Mouse (Mus musculus) hindbrain, embryonic 14.5 days (tissue): ENCODE data around the gene Gm13287. TPM values are rescaled to one million over a fixed set of nuclear protein-coding genes. Genes with fewer than 3 reads are reported as not detected.
"Not testable (repeated sequence)": the region's sequence is repeated elsewhere in the genome, so short reads cannot be mapped to it uniquely, and the experiment has no call there.

Source experiments
- ATAC-seq: fragments of 200-750 bp; cut with Nextera tagmentation; 2 replicates; pipeline ENCODE4 v1.8.0; 2017; ENCODE audit warnings: moderate number of reproducible peaks, mild to moderate bottlenecking, moderate TSS enrichment, moderate library complexity; ENCODE audit not compliant: low FRiP score
- DNase-seq: peaks from one replicate; pipeline ENCODE4 v3.0.0-alpha.2; 2015; ENCODE audit warnings: low spot score
- H3K27ac ChIP-seq: fragments of 300-500 bp; sonication (generic); 2 replicates; pipeline ENCODE4 v1.5.1; 2014; ENCODE audit warnings: mild to moderate bottlenecking, moderate library complexity
- H3K27me3 ChIP-seq: fragments of 300-500 bp; sonication (generic); 2 replicates; pipeline ENCODE4 v1.6.1; 2014; ENCODE audit warnings: mild to moderate bottlenecking, low read length, mixed read lengths; ENCODE audit not compliant: control insufficient read depth, insufficient read depth
- H3K36me3 ChIP-seq: fragments of 300-500 bp; sonication (generic); replicated peaks from 2 replicates; pipeline ENCODE4 v1.6.1; 2014; ENCODE audit not compliant: control insufficient read depth, insufficient read depth
- H3K4me1 ChIP-seq: fragments of 300-500 bp; sonication (generic); replicated peaks from 2 replicates; pipeline ENCODE4 v1.6.1; 2014; ENCODE audit warnings: antibody characterized with exemption, low read length, mixed read lengths; ENCODE audit not compliant: control insufficient read depth, insufficient read depth
- H3K4me2 ChIP-seq: fragments of 300-500 bp; sonication (generic); replicated peaks from 2 replicates; pipeline ENCODE4 v1.6.1; 2014; ENCODE audit warnings: mild to moderate bottlenecking, moderate library complexity
- H3K4me3 ChIP-seq: fragments of 300-500 bp; sonication (generic); replicated peaks from 2 replicates; pipeline ENCODE4 v1.5.1; 2014; ENCODE audit warnings: mild to moderate bottlenecking, low read length
- H3K9ac ChIP-seq: fragments of 300-500 bp; sonication (generic); 2 replicates; pipeline ENCODE4 v1.6.1; 2014
- H3K9me3 ChIP-seq: fragments of 300-500 bp; sonication (generic); 2 replicates; pipeline ENCODE4 v1.6.1; 2016; ENCODE audit warnings: low read length; ENCODE audit not compliant: control insufficient read depth
- WGBS: fragments of 180-500 bp; shearing (Covaris S2); extraction: QIAGEN DNeasy Blood & Tissue Kit; methylation state at CpG from one replicate; pipeline ENCODE4 v1.1.7; 2014; 5-methylcytosine and 5-hydroxymethylcytosine counted together
- polyA plus RNA-seq: library from polyadenylated mRNA; unstranded; fragments of >200 nt; fragmentation: Nextera tagmentation; extraction: Ambion mirVana; gene quantifications from 2 replicates; pipeline ENCODE4 v1.2.1, GENCODE M21; 2014

Gene Gm13287
- polyA plus RNA-seq, 1 experiment from 2014 or later, result not detected

DNA sequence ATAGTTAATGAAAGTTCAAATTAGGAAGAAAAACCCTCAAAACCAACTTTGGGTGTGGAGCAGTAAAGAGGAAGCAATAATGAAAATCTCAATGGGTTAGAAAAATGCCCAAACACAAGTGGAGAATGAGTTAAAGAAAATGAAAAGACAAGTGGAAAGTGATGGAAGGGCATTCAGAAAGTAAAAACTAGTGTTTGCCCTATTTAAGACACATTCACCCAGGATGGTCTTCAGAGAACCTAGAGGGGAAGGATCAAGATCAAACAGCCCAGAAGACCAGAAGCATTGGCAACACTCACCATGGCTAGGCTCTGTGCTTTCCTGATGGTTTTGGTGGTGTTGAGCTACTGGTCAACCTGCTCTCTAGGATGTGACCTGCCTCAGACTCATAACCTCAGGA is 24.1 kb downstream of the Gm13287 start, which contains the start of gene Ifna6:
Ifna6 (plus strand) TSS at position 301 of the 400 bp plus-strand sequence.
- not testable (repeated sequence) for ATAC-seq, H3K27ac ChIP-seq, H3K4me3 ChIP-seq, DNase-seq, H3K27me3 ChIP-seq, H3K4me2 ChIP-seq, H3K4me1 ChIP-seq, H3K9ac ChIP-seq, H3K9me3 ChIP-seq, H3K36me3 ChIP-seq

DNA sequence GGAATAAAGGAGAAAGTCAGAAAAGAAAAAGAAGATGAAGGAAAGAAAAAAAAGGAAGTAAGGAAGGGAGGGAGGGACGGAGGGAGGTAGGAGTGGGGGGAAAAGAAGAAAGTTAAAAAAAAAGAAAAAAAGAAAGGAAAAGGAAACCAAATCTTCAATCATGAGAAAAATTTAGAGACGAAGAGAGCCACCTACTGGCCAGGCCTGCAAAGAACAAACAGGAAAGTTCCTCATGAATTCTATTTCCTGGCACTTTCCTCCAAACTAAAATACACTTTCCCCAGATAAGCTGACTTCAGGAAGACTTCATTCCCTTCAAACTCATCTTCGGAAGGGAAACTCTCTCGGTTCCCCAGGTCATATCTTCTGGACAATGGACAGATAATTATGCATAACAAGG is 27.5 kb downstream of the Gm13287 start:
- 34% methylated on average over 4 of the region's 4 CpGs for WGBS
- H3K27ac ChIP-seq, result no peak overlapping the region
- DNase-seq, result peak; percentile 59
- no peaks in the 10 kb centered on the region for H3K36me3 ChIP-seq
- H3K4me1 ChIP-seq, result no peaks in the 10 kb centered on the region
- no peak for ATAC-seq
- H3K9me3 ChIP-seq, result no peaks in the 10 kb centered on the region
- no peak overlapping the region for H3K4me2 ChIP-seq
- H3K9ac ChIP-seq, result no peak overlapping the region
- H3K4me3 ChIP-seq, result no peak overlapping the region
- H3K27me3 ChIP-seq, result no peaks in the 10 kb centered on the region

DNA sequence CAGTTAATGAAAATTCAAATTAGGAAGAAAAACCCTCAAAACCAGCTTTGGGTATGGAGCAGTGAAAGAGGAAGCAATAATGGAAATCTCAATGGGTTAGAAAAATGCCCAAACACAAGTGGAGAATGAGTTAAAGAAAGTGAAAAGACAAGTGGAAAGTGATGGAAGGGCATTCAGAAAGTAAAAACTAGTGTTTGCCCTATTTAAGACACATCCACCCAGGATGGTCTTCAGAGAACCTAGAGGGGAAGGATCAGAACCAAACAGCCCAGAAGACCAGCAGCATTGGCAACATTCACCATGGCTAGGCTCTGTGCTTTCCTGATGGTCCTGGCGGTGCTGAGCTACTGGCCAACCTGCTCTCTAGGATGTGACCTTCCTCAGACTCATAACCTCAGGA is 32.2 kb downstream of the Gm13287 start, which contains the start of gene Ifna5:
Ifna5 (plus strand) TSS at position 301 of the 400 bp plus-strand sequence.
- H3K9ac ChIP-seq, H3K4me1 ChIP-seq, H3K27ac ChIP-seq, H3K27me3 ChIP-seq, DNase-seq, H3K36me3 ChIP-seq, H3K9me3 ChIP-seq, H3K4me3 ChIP-seq, ATAC-seq, H3K4me2 ChIP-seq: not testable (repeated sequence)
- WGBS, result 73% methylated on average over 1 of the region's 1 CpGs

DNA sequence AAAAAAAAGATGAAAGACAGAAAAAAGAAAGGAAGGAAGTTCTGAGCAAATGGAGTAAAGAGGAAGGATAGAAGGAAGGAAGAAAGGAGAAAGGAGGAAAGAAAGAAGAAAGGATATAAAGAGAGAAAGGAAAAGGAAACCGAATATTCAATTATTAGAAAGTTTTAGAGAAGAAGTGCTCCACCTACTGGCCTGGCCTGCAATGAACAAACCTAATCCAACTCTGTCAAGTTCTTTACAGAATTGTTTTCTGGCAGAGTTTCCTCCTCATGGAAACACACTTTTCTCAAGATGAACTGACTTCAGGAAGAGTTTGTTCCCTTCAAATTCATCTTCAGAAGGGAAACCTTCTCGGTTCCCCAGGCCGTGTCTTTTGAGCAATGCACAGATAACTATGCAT is 35.8 kb downstream of the Gm13287 start:
- ATAC-seq (no peak), DNase-seq (no peak)
- Histone ChIP-seq H3K9me3 (no peaks in the 10 kb centered on the region), H3K4me1 (no peaks in the 10 kb centered on the region), H3K36me3 (no peaks in the 10 kb centered on the region), H3K4me3 (no peak overlapping the region), H3K9ac (no peak overlapping the region), H3K27me3 (no peaks in the 10 kb centered on the region), H3K4me2 (no peak overlapping the region), H3K27ac (no peak overlapping the region)
- WGBS, result 47% methylated on average over 3 of the region's 3 CpGs

DNA sequence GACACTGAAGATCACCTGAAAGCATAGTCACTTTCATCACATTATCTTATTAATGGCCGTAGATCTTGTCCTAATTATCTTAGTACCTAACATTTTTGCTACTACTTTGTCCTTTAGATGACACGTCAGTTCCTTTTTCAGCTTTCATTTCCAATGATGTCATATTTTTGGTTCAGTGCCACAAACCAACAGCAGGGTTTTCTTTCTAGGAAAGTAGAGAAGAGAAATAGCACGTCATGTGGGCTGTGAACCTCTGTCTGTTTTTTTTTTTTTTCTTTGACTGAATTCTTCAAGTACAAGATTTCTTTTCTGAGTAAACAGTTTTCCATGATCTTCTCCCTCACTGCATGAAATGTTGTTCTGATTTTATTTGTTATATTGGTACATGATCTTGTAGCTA is 37.0 kb downstream of the Gm13287 start:
- Histone ChIP-seq H3K4me3 (no peak overlapping the region), H3K27me3 (no peaks in the 10 kb centered on the region), H3K4me1 (no peaks in the 10 kb centered on the region), H3K36me3 (no peaks in the 10 kb centered on the region), H3K9me3 (no peaks in the 10 kb centered on the region), H3K9ac (no peak overlapping the region), H3K27ac (no peak overlapping the region), H3K4me2 (no peak overlapping the region)
- ATAC-seq (no peak), DNase-seq (no peak)
- 85% methylated on average over 3 of the region's 3 CpGs for WGBS

DNA sequence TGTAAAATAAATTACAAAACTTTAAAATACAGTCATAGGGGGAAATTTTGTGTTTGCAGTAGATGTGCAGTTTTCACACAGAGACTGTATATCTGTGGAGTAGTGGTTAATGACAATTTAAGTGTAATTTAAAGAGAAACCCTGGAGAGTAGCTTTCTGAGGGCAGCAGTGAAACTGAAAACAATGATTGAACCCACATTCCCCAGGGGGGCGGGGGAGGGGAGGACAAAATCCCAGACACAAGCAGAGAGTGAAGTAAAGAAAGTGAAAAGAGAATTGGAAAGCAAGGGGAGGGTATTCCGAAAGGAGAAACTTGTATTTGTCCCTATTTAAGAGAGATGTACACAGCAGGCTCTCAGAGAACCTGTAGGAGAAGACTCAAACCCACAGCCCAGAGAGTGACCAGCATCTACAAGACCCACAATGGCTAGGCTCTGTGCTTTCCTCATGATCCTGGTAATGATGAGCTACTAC is 38.4 kb downstream of the Gm13287 start, which contains the start of gene Ifna4:
Ifna4 (plus strand) TSS at position 424 of the 474 bp plus-strand sequence.
- Histone ChIP-seq H3K27me3 (no peaks in the 10 kb centered on the region), H3K4me3 (no peak within 1 kb of the TSS), H3K27ac (no peak within 1 kb of the TSS), H3K4me2 (no peak within 1 kb of the TSS), H3K9ac (no peak within 1 kb of the TSS), H3K36me3 (no peaks in the 10 kb centered on the region), H3K4me1 (no peaks in the 10 kb centered on the region), H3K9me3 (no peaks in the 10 kb centered on the region)
- WGBS, result 39% methylated on average over 2 of the region's 2 CpGs
- no peak for DNase-seq
- no peak for ATAC-seq

DNA sequence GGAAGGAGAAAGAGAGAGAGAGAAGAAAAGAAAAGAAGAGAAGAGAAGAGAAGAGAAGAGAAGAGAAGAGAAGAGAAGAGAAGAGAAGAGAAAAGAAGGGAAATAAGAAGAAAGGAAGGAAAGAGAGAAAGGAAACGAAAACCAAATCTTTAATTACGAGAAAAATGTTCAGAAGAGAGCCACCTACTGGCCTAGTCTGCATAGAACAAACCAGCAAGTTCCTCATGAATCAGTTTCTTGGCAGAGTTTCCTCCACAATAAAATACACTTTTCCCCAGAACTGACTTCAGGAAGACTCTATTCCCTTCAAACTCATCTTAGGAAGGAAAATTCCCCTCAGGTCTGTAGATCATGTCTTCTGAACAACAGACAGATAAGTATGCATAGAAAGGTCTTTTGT is 42.3 kb downstream of the Gm13287 start:
- WGBS, result 55% methylated on average over 2 of the region's 2 CpGs
- H3K9me3 ChIP-seq, result no peaks in the 10 kb centered on the region
- H3K9ac ChIP-seq, result no peak overlapping the region
- H3K36me3 ChIP-seq, result no peaks in the 10 kb centered on the region
- no peak for ATAC-seq
- no peak overlapping the region for H3K4me3 ChIP-seq
- no peak overlapping the region for H3K4me2 ChIP-seq
- no peak for DNase-seq
- no peaks in the 10 kb centered on the region for H3K27me3 ChIP-seq
- no peak overlapping the region for H3K27ac ChIP-seq
- no peaks in the 10 kb centered on the region for H3K4me1 ChIP-seq

DNA sequence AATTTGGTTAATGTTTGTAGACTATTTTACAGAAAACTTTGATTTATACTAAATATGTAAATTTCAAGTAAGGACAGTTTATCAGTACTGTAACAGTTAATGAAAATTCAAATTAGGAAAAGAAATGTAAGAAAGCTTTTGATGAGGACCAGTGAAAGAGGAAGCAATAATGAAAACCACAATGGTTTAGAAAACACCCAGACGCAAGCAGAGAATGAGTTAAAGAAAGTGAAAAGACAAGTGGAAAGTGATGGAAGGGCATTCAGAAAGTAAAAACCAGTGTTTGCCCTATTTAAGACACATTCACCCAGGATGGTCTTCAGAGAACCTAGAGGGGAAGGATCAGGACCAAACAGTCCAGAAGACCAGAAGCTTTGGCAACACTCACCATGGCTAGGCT is 46.6 kb downstream of the Gm13287 start, which contains the start of gene Ifna1:
Ifna1 (plus strand) TSS at position 390 of the 400 bp plus-strand sequence.
- no peaks in the 10 kb centered on the region for H3K9me3 ChIP-seq
- H3K4me2 ChIP-seq, result no peak within 1 kb of the TSS
- H3K4me1 ChIP-seq, result no peaks in the 10 kb centered on the region
- ATAC-seq (no peak), DNase-seq (no peak)
- no peaks in the 10 kb centered on the region for H3K36me3 ChIP-seq
- H3K4me3 ChIP-seq, result no peak within 1 kb of the TSS
- no peaks in the 10 kb centered on the region for H3K27me3 ChIP-seq
- WGBS, result 70% methylated on average over 1 of the region's 1 CpGs
- H3K9ac ChIP-seq, result no peak within 1 kb of the TSS
- H3K27ac ChIP-seq, result no peak within 1 kb of the TSS

DNA sequence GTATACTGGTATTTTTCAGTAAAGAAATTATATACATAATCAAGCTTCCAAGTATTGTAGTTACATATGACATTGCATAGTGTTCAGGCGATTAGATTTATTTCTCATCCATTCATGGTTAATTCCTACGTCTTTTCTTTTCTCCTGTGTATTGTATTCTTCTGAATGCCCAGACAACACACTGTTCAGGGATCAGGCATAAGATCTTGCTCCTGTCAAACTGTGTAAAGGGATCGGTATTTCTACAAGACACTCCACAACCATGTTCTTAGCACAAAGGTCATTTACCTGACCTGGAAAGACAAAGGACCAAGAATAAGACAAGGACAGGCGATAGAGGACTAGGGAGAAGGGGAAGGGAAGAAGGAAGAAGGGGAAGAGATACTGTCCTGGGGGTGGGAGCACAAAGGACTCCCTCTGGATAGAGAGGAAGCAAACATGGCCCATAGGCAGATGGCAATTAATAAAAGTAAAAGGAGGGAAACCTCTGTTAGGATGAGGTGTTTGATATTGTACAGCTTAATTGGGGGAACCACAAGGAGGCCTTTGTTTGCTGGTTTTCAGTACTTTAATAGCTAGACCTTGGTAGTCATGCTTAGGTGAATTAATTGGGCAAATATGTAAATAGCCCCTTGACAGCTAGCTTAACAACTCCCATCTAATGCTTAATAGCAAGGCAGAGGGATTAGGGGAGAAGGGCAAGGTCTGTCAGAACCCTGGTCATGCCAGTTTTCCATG is 48.1 kb downstream of the Gm13287 start:
- ATAC-seq, result no peak
- no peak overlapping the region for H3K4me2 ChIP-seq
- no peak overlapping the region for H3K27ac ChIP-seq
- DNase-seq, result no peak
- no peaks in the 10 kb centered on the region for H3K4me1 ChIP-seq
- no peak overlapping the region for H3K4me3 ChIP-seq
- H3K9me3 ChIP-seq, result no peaks in the 10 kb centered on the region
- H3K27me3 ChIP-seq, result no peaks in the 10 kb centered on the region
- no peaks in the 10 kb centered on the region for H3K36me3 ChIP-seq
- 23% methylated on average over 4 of the region's 4 CpGs for WGBS
- no peak overlapping the region for H3K9ac ChIP-seq
